Mouse (Mus musculus): ENCODE measurements at regions not wholly inside any gene's neighbourhood (a gene's known extent, or its start where the extent isn't known, plus 50 kb on each side); places are given as distances from the start of the nearest gene placed in this dataset.

GRCm38 (mm10) chr4:94356982-94357381 is 199.4 kb upstream of the Gm10306 start:
- Histone ChIP-seq H3K9ac (ENCODE audit: low read depth, low read length) (no peak overlapping the region), H3K4me1 (ENCODE audit: control insufficient read depth, insufficient read depth, low read length) (no peaks in the 10 kb centered on the region), H3K27ac (ENCODE audit: low read depth, low read length) (no peak overlapping the region), H3K4me3 (ENCODE audit: low read depth, low read length) (no peak overlapping the region), H3K36me3 (ENCODE audit: control insufficient read depth, insufficient read depth, low read length) (no peaks in the 10 kb centered on the region), H3K27me3 (ENCODE audit: control insufficient read depth, insufficient read depth, low read length) (no peaks in the 10 kb centered on the region), H3K4me2 (no peak overlapping the region), H3K9me3 (replicated peaks; ENCODE audit: control insufficient read depth, low read length) (no peaks in the 10 kb centered on the region)
- 69% methylated on average over 1 of the region's 1 CpGs for WGBS (ENCODE audit: insufficient replicate concordance)
- ATAC-seq (replicated peaks; ENCODE audit: insufficient number of reproducible peaks, low FRiP score, low TSS enrichment) = no peak

DNA sequence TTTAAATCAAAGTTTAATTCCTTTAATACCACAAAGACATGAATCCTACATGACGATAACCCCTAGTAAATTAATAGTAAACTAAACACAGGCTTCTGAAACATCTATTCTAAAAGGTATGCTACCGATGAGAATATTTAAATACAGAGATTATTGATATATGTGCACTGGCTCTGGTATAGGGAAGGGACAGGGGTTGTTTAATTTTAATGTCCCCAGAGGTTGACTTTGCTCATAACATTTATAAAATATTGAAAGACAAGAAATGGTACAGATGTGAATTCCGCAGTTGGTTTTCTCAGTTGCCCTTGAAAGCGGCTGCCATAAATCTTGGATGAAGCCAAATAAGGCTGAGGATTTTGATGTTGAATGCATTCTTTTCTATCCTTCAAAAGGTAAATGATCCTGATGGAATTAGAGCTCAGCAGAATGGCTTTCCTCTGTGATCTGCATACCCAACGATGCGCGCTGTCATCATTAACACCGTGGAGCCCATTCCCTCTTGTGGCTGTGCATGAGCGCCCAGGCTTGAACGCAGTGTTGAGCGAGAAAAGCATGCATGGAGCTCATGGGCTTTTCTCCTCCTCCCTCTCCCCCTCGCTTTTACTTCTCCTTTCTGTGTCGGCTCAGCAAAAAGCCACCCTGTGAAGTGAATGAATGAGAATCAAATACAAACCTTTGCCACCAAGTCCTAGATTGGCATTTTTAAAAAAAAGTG is 195.4 kb upstream of the Gm10306 start:
- Histone ChIP-seq H3K27me3 (ENCODE audit: control insufficient read depth, insufficient read depth, low read length) (no peaks in the 10 kb centered on the region), H3K4me1 (ENCODE audit: control insufficient read depth, insufficient read depth, low read length) (no peaks in the 10 kb centered on the region), H3K9ac (ENCODE audit: low read depth, low read length) (no peak overlapping the region), H3K36me3 (ENCODE audit: control insufficient read depth, insufficient read depth, low read length) (no peaks in the 10 kb centered on the region), H3K4me3 (ENCODE audit: low read depth, low read length) (no peak overlapping the region), H3K27ac (ENCODE audit: low read depth, low read length) (no peak overlapping the region), H3K4me2 (no peak overlapping the region), H3K9me3 (replicated peaks; ENCODE audit: control insufficient read depth, low read length) (no peaks in the 10 kb centered on the region)
- 77% methylated on average over 13 of the region's 13 CpGs for WGBS (ENCODE audit: insufficient replicate concordance)
- no peak for ATAC-seq (replicated peaks; ENCODE audit: insufficient number of reproducible peaks, low FRiP score, low TSS enrichment)

DNA sequence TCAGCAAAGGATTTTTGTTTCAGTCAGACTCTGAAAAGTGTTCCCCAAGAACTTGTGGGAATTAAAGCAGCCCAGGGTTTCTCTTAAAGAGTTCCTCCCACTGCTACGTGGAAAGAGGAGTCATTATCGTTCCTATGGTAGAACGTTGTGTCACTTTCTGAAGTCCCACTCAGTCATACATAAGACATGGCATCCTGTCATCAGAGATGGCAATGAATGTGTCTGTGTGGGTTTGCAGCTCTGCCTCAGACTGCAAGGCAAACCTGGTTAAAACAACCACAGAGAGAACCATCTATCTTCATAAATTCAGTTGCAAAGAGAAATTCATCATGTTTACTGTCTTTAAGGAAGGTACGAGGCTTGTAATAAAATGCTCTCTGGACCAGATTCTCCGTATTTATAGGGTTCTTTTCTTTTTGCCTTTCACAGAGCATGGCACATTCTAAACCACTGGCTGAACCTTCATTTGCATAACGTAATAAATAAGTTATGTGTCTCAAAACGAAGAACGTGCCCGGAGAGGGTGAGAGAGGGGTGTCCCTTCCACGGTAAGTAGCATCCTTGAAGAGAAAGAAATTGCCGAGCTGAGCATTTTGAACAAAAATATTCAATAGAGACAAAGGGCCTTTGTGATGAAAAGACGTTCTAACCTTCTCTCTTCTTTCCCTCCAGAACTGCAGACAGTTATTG is 194.7 kb upstream of the Gm10306 start:
- Histone ChIP-seq H3K36me3 (ENCODE audit: control insufficient read depth, insufficient read depth, low read length) (no peaks in the 10 kb centered on the region), H3K4me2 (no peak overlapping the region), H3K4me1 (ENCODE audit: control insufficient read depth, insufficient read depth, low read length) (no peaks in the 10 kb centered on the region), H3K4me3 (ENCODE audit: low read depth, low read length) (no peak overlapping the region), H3K27ac (ENCODE audit: low read depth, low read length) (no peak overlapping the region), H3K27me3 (ENCODE audit: control insufficient read depth, insufficient read depth, low read length) (no peaks in the 10 kb centered on the region), H3K9me3 (replicated peaks; ENCODE audit: control insufficient read depth, low read length) (no peaks in the 10 kb centered on the region), H3K9ac (ENCODE audit: low read depth, low read length) (no peak overlapping the region)
- 78% methylated on average over 12 of the region's 12 CpGs for WGBS (ENCODE audit: insufficient replicate concordance)
- no peak for ATAC-seq (replicated peaks; ENCODE audit: insufficient number of reproducible peaks, low FRiP score, low TSS enrichment)

GRCm38 (mm10) chr4:94365375-94365774 is 191.0 kb upstream of the Gm10306 start:
- WGBS (ENCODE audit: insufficient replicate concordance) = 87% methylated on average over 4 of the region's 4 CpGs
- H3K4me1 ChIP-seq (ENCODE audit: control insufficient read depth, insufficient read depth, low read length) = no peaks in the 10 kb centered on the region
- no peak overlapping the region for H3K9ac ChIP-seq (ENCODE audit: low read depth, low read length)
- H3K27ac ChIP-seq (ENCODE audit: low read depth, low read length) = no peak overlapping the region
- no peak for ATAC-seq (replicated peaks; ENCODE audit: insufficient number of reproducible peaks, low FRiP score, low TSS enrichment)
- H3K9me3 ChIP-seq (replicated peaks; ENCODE audit: control insufficient read depth, low read length) = no peaks in the 10 kb centered on the region
- H3K4me3 ChIP-seq (ENCODE audit: low read depth, low read length) = no peak overlapping the region
- H3K27me3 ChIP-seq (ENCODE audit: control insufficient read depth, insufficient read depth, low read length) = no peaks in the 10 kb centered on the region
- no peak overlapping the region for H3K4me2 ChIP-seq
- H3K36me3 ChIP-seq (ENCODE audit: control insufficient read depth, insufficient read depth, low read length) = no peaks in the 10 kb centered on the region

DNA sequence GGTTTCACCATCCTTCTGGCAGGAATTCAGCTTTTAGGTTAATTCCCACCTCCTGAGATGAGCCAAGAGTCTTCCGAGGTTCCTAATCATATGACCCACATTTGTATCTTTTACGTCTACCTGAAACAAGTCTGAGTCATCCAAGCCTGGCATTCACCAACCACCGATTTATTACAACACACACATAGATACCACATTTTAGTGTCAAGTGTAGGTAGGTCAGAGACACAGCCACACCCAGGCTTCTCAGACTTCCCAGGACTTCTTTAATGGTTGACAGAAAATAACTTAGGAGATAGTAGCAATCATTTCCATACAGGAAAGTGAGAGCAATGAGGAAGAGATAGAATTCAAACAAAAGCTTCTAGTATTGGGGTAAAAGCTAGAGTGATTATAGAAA is 189.2 kb upstream of the Gm10306 start:
- no peak overlapping the region for H3K9ac ChIP-seq (ENCODE audit: low read depth, low read length)
- H3K27ac ChIP-seq (ENCODE audit: low read depth, low read length) = no peak overlapping the region
- H3K4me3 ChIP-seq (ENCODE audit: low read depth, low read length) = no peak overlapping the region
- 87% methylated on average over 3 of the region's 3 CpGs for WGBS (ENCODE audit: insufficient replicate concordance)
- H3K9me3 ChIP-seq (replicated peaks; ENCODE audit: control insufficient read depth, low read length) = no peaks in the 10 kb centered on the region
- no peaks in the 10 kb centered on the region for H3K4me1 ChIP-seq (ENCODE audit: control insufficient read depth, insufficient read depth, low read length)
- ATAC-seq (replicated peaks; ENCODE audit: insufficient number of reproducible peaks, low FRiP score, low TSS enrichment) = no peak
- no peaks in the 10 kb centered on the region for H3K27me3 ChIP-seq (ENCODE audit: control insufficient read depth, insufficient read depth, low read length)
- H3K4me2 ChIP-seq = no peak overlapping the region
- H3K36me3 ChIP-seq (ENCODE audit: control insufficient read depth, insufficient read depth, low read length) = no peaks in the 10 kb centered on the region

GRCm38 (mm10) chr4:94370981-94371380 is 185.4 kb upstream of the Gm10306 start:
- Histone ChIP-seq H3K36me3 (ENCODE audit: control insufficient read depth, insufficient read depth, low read length) (no peaks in the 10 kb centered on the region), H3K27me3 (ENCODE audit: control insufficient read depth, insufficient read depth, low read length) (no peaks in the 10 kb centered on the region), H3K27ac (ENCODE audit: low read depth, low read length) (no peak overlapping the region), H3K9me3 (replicated peaks; ENCODE audit: control insufficient read depth, low read length) (no peaks in the 10 kb centered on the region), H3K4me3 (ENCODE audit: low read depth, low read length) (no peak overlapping the region), H3K9ac (ENCODE audit: low read depth, low read length) (no peak overlapping the region), H3K4me2 (no peak overlapping the region), H3K4me1 (ENCODE audit: control insufficient read depth, insufficient read depth, low read length) (no peaks in the 10 kb centered on the region)
- ATAC-seq (replicated peaks; ENCODE audit: insufficient number of reproducible peaks, low FRiP score, low TSS enrichment) = no peak
- WGBS (ENCODE audit: insufficient replicate concordance) = 68% methylated on average over 6 of the region's 6 CpGs

- WGBS (ENCODE audit: insufficient replicate concordance) = 73% methylated on average over 1 of the region's 1 CpGs
- no peak overlapping the region for H3K4me3 ChIP-seq (ENCODE audit: low read depth, low read length)
- H3K4me1 ChIP-seq (ENCODE audit: control insufficient read depth, insufficient read depth, low read length) = no peaks in the 10 kb centered on the region
- no peak for ATAC-seq (replicated peaks; ENCODE audit: insufficient number of reproducible peaks, low FRiP score, low TSS enrichment)
- H3K36me3 ChIP-seq (ENCODE audit: control insufficient read depth, insufficient read depth, low read length) = no peaks in the 10 kb centered on the region
- H3K27me3 ChIP-seq (ENCODE audit: control insufficient read depth, insufficient read depth, low read length) = no peaks in the 10 kb centered on the region
- no peak overlapping the region for H3K27ac ChIP-seq (ENCODE audit: low read depth, low read length)
- no peak overlapping the region for H3K9ac ChIP-seq (ENCODE audit: low read depth, low read length)
- H3K4me2 ChIP-seq = no peak overlapping the region
- H3K9me3 ChIP-seq (replicated peaks; ENCODE audit: control insufficient read depth, low read length) = no peaks in the 10 kb centered on the region
These were observed 180.1 kb upstream of the Gm10306 start for GRCm38 (mm10) chr4:94376256-94376655.

DNA sequence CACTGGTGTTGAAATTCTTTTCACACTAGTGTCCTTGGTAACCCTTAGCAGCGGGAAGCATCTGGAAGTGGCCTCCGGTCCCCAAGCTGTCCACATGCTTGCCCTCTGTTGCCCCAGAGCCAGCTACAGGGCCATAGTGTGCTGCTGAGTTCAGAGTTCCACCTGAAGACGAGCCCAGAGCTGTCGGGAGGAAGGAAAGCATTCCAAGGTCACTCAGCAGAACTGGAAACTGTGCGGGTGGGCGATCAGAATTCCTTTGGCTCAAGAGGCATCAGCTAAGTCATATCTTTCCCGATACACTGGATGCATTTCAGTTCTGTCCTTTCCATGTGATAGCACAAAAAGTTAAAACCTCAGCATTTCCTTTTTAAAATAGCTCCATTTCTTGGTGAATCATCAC is 170.6 kb upstream of the Gm10306 start:
- no peaks in the 10 kb centered on the region for H3K36me3 ChIP-seq (ENCODE audit: control insufficient read depth, insufficient read depth, low read length)
- H3K9ac ChIP-seq (ENCODE audit: low read depth, low read length) = no peak overlapping the region
- WGBS (ENCODE audit: insufficient replicate concordance) = 50% methylated on average over 7 of the region's 7 CpGs
- H3K4me3 ChIP-seq (ENCODE audit: low read depth, low read length) = no peak overlapping the region
- H3K9me3 ChIP-seq (replicated peaks; ENCODE audit: control insufficient read depth, low read length) = no peaks in the 10 kb centered on the region
- no peak for ATAC-seq (replicated peaks; ENCODE audit: insufficient number of reproducible peaks, low FRiP score, low TSS enrichment)
- no peak overlapping the region for H3K27ac ChIP-seq (ENCODE audit: low read depth, low read length)
- H3K4me2 ChIP-seq = no peak overlapping the region
- no peaks in the 10 kb centered on the region for H3K4me1 ChIP-seq (ENCODE audit: control insufficient read depth, insufficient read depth, low read length)
- no peaks in the 10 kb centered on the region for H3K27me3 ChIP-seq (ENCODE audit: control insufficient read depth, insufficient read depth, low read length)

GRCm38 (mm10) chr4:94388317-94388716 is 168.0 kb upstream of the Gm10306 start:
- Histone ChIP-seq H3K4me1 (ENCODE audit: control insufficient read depth, insufficient read depth, low read length) (no peaks in the 10 kb centered on the region), H3K9me3 (replicated peaks; ENCODE audit: control insufficient read depth, low read length) (no peaks in the 10 kb centered on the region), H3K4me3 (ENCODE audit: low read depth, low read length) (no peak overlapping the region), H3K36me3 (ENCODE audit: control insufficient read depth, insufficient read depth, low read length) (no peaks in the 10 kb centered on the region), H3K4me2 (no peak overlapping the region), H3K27ac (ENCODE audit: low read depth, low read length) (no peak overlapping the region), H3K27me3 (ENCODE audit: control insufficient read depth, insufficient read depth, low read length) (no peaks in the 10 kb centered on the region), H3K9ac (ENCODE audit: low read depth, low read length) (no peak overlapping the region)
- 53% methylated on average over 2 of the region's 2 CpGs for WGBS (ENCODE audit: insufficient replicate concordance)
- ATAC-seq (replicated peaks; ENCODE audit: insufficient number of reproducible peaks, low FRiP score, low TSS enrichment) = no peak

Data from heart, embryonic 11.5 days (tissue).